Mouse (Mus musculus): ENCODE measurements around the gene Ankrd66.
"Not testable (repeated sequence)": the region's sequence is repeated elsewhere in the genome, so short reads cannot be mapped to it uniquely, and the experiment has no call there.

The Ankrd66 gene

DNA sequence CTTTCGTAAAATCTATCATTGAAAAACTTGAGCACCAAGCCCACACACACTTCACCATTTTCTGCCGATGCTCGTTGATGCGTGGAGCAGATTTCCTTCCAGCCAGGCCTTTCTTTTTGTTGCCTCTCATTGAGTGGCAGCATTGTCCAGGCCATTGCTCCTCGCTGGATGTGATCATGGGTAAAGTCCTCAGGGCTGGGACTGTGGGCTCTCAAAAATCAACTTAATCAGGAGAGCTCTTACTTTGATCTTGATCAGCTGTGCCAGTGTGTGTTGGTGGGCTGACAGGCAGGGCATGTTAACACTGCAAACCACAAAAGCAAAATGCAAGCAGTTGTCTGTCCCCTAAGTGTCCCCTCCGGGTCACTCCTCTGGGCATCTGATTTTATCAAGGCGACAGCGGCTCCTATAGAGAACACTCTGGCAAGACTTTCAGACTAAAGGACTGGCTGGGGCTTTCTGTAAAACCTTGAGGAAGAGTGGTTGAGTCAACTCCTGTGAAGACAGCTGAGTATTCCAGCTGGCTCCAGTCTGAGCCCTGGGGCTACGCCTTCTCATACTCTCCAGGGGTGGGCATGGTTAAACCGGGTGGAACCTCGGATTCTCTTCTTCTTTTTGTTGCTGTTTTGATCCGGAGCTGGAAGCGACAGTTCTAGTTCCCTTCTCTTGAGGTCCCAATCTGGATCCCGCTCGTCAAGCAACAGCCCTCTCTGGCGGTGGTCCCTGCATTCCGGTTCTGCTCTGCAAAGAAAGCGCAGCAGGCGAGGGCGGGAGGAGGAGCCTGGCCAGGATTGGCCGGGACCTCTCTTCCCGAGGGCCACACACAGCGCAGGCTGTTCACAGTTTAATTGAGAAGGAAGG lies 8.8 kb downstream of the Ankrd66 start:
- peak; percentile 51 to 57 for DNase-seq

- DNase-seq, result no peak
Observed at GRCm38 (mm10) chr17:43531192-43531591, 12.2 kb downstream of the Ankrd66 start.

- peak; percentile 14 to 34 for DNase-seq
Observed at GRCm38 (mm10) chr17:43530507-43530906, 12.9 kb downstream of the Ankrd66 start.

DNA sequence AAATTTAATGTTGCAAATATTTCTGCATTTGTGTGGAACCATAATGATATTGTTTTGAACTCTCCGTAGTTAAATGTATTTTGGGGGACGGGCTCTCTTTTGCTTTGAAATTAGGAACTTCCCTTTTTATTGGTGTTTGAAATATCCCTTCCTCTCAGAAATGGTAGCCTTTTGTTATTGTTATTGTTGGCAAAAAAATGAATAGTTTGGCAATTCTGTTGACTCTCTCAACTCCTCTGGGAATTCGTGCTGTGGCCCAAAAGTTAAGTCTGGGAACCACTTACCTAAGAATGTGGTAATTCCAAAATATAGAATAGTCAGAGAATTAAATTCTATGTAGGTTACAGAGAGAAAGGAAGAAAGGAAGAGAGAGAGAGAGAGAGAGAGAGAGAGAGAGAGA lies 23.3 kb downstream of the Ankrd66 start:
- DNase-seq, result no peak

- peak; percentile 81 to 88 for DNase-seq
Observed at GRCm38 (mm10) chr17:43518644-43519409, 24.6 kb downstream of the Ankrd66 start.

DNA sequence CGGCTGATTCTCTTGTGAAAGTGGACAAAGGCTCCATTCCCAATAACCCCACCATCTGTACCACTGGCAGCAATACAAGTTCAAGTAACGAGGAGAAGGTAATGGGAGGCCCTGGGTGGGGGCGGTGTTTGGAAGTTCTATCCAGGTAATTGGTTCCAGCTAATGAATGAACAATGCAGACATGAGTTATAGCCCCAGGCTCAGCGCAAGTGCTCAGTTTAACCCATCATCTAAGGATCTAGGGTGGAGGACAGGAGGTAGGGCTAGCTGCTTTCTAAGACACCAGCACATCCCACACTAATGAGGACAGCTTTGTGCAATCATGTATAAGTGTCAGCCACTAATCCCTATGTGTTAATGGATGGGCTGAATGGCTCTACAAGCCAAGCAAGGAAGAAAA lies 32.7 kb downstream of the Ankrd66 start:
- peak in 1 of 2 experiments; percentile 5 for DNase-seq

DNA sequence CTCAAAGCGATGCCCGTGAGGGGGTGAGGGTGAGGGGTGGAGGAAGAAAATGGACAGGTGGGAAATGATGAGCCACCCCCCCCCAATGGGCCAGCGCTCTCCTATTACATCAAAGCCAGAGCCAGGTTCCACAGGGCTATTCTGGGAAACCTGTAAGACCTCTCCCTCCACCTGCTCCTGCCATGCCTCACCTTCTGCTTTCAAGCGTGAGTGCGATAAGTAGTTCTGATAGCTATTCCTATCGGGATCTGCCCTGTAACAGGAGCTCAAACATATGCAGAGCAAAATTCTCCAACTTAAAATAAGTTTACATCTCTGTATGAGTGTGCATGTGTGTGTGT lies 38.9 kb downstream of the Ankrd66 start:
- DNase-seq, result no peak

GRCm38 (mm10) chr17:43503861-43504593 lies 39.4 kb downstream of the Ankrd66 start:
- no peak for DNase-seq

DNA sequence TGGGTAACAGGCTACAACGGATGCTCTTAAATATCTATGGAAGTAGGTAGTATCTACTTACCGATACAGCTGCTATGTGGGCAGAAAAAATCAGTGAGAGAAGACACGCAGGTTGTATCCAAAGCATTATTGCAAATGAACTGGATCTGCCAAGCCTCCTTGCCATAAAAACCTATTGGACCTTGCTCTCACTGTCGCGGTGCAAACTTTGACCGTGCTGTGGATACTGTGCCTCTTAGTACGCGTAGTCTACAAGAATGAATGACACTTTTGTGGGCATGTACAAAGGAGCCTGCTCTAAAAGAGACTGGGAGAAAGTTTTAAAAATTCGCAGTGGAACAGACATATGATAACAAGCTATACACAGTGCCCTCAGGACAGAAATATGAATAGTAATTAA lies 40.8 kb downstream of the Ankrd66 start, which contains the start of gene Mep1a:
TSS of gene Mep1a (minus strand) at position 221 of the 400 bp plus-strand sequence.
- DNase-seq, result no peak

DNA sequence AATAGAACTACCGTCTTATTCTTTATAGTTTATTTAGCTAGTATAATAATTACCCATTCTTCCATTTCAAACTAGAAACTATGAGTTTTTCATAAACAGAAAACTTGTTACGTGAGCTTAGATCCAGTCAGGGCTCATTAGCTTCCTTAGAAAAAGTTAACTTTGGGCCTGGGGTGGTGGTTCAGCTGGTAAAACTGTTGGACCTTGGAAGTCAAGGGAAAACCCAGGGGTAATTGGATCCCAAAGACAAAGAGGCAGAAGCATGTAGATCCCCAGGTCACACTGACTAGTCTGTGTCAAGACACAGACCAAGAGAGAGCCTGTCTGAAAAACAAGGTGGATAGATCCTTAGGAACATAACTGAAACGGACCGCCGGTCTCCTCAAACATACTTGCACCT lies 41.8 kb downstream of the Ankrd66 start:
- DNase-seq, result no peak

GRCm38 (mm10) chr17:43501223-43501622 lies 42.2 kb downstream of the Ankrd66 start:
- no peak for DNase-seq

GRCm38 (mm10) chr17:43500513-43500912 lies 42.9 kb downstream of the Ankrd66 start:
- DNase-seq, result no peak

GRCm38 (mm10) chr17:43497521-43497920 lies 45.9 kb downstream of the Ankrd66 start:
- no peak for DNase-seq

DNA sequence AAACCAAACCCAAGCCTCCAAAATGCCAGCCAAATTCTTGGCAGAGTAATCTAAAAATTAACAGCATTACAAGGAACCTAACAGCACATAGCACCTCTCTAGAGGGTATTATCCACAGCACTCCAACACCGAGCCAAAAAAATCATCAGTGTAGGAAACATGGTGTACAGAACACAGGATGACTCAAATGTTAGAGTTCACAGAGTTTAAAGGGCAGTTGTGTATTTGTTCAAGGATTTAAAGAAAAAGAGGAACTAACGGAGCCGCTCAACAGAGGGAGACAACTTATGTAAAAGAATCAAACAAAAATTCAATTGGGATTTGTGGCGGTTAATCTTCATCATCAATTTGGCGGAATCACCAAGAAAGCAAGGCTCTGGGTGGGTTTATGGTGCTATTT lies 47.9 kb downstream of the Ankrd66 start:
- DNase-seq, result no peak

DNA sequence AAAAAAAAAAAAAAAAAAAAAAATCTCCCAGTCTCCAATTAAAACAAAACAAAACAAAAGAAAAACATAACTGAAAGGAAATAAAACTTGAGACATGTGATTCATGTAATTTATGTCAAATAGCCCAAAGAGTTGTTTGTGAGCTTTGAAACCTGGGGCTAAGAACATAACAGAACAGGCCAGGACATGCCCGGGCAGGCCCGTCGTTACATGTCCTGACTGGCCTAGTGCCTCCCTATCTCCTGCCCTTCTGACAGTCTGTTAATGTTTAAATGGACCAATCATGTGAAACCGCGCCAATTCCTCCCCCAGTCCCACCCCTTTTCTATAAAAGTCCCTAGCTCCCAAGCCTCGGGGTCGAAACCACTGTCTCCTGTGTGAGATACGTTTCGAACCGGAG lies 53.1 kb downstream of the Ankrd66 start:
- DNase-seq, result not testable (repeated sequence)

DNA sequence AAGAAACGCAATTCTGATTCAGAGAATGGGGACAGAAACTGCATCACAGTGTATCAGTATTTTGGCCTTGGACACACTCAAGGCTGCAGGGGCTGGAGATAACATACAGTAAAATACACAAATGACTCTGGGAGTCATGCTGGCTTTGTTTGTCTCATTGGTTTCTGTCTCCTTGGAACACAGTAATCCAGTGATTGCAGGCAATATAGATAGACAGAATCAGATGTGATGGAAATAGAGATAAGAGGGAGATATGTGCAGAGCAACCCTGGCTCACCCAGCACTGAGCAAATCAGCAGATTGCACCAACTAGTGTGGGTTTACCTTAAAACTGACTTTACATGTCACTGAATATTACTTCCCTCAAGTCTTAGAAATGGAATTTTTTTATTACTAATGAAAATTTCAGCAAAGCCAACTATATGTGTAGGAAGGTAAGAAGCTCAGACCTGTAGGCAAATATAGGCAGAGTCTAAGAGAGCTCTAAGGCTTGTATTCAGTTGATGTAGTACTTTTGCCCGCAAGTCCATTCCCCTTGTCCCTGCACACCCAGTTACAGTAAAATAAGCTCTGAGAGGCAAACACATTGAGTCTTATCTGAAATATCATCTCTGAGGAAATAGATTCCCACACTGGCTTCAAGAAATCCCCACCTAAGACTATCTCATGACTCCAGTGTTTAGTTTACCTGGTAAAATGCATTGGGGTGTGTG lies 54.8 kb downstream of the Ankrd66 start:
- no peak for DNase-seq

GRCm38 (mm10) chr17:43485982-43486381 lies 57.5 kb downstream of the Ankrd66 start:
- no peak for DNase-seq

Data from cerebellum, postnatal 14 days (tissue).